Mouse (Mus musculus): ENCODE data around the gene Faim2. TPM values are rescaled to one million over a fixed set of nuclear protein-coding genes. Genes with fewer than 3 reads are reported as not detected.

Faim2 gene
- polyA plus RNA-seq, 1 experiment from 2014 or later, result 7.3 TPM

GRCm38 (mm10) chr15:99484745-99485144, 43.2 kb downstream of the Faim2 start:
- no peak overlapping the region for H3K4me2 ChIP-seq (replicated peaks)

GRCm38 (mm10) chr15:99475814-99476213, 52.2 kb downstream of the Faim2 start:
- Histone ChIP-seq H3K36me3 (peaks cover 1% of the 10 kb centered on the region), H3K9me3 (replicated peaks) (no peaks in the 10 kb centered on the region), H3K27ac (replicated peaks) (no peak overlapping the region), H3K4me3 (replicated peaks) (no peak overlapping the region), H3K4me1 (peaks cover 15% of the 10 kb centered on the region), H3K27me3 (no peaks in the 10 kb centered on the region), H3K4me2 (replicated peaks) (no peak overlapping the region), H3K9ac (no peak overlapping the region)
- 70% methylated on average over 1 of the region's 1 CpGs for WGBS
- no peak for ATAC-seq (ENCODE audit: insufficient number of reproducible peaks, low FRiP score, low TSS enrichment, low read depth)

More at GRCm38 (mm10) chr15:99484745-99485144, 43.2 kb downstream of the Faim2 start:
- Histone ChIP-seq H3K27me3 (no peaks in the 10 kb centered on the region), H3K9me3 (replicated peaks) (no peaks in the 10 kb centered on the region), H3K9ac (no peak overlapping the region), H3K4me3 (replicated peaks) (no peak overlapping the region), H3K4me1 (no peaks in the 10 kb centered on the region), H3K27ac (replicated peaks) (no peak overlapping the region), H3K36me3 (no peaks in the 10 kb centered on the region)
- ATAC-seq (ENCODE audit: insufficient number of reproducible peaks, low FRiP score, low TSS enrichment, low read depth), result no peak
- WGBS, result 66% methylated on average over 6 of the region's 6 CpGs

- Histone ChIP-seq H3K4me1 (peaks cover 15% of the 10 kb centered on the region), H3K4me3 (replicated peaks) (peak within 1 kb of the TSS; percentile 84), H3K9ac (peak within 1 kb of the TSS; percentile 91), H3K27me3 (no peaks in the 10 kb centered on the region), H3K36me3 (peaks cover 13% of the 10 kb centered on the region), H3K9me3 (replicated peaks) (no peaks in the 10 kb centered on the region), H3K27ac (replicated peaks) (peak within 1 kb of the TSS; percentile 96), H3K4me2 (replicated peaks) (peak within 1 kb of the TSS; percentile 74)
- under 1% methylated on average over 26 of the region's 26 CpGs for whole genome bisulfite sequencing
- peak; percentile 84 for ATAC-seq (ENCODE audit: insufficient number of reproducible peaks, low FRiP score, low TSS enrichment, low read depth)
Observed at GRCm38 (mm10) chr15:99474576-99474926, 53.4 kb downstream of the Faim2 start, which contains the start of gene Bcdin3d. Gene Bcdin3d, minus strand, starts transcription at chr15:99474730.

GRCm38 (mm10) chr15:99473801-99474575, 54.0 kb downstream of the Faim2 start:
- Histone ChIP-seq H3K9me3 (replicated peaks) (no peaks in the 10 kb centered on the region), H3K27me3 (no peaks in the 10 kb centered on the region), H3K27ac (replicated peaks) (peak overlapping the region; percentile 96), H3K4me2 (replicated peaks) (peak overlapping the region; percentile 74), H3K4me3 (replicated peaks) (peak overlapping the region; percentile 84), H3K36me3 (peaks cover 13% of the 10 kb centered on the region), H3K4me1 (peaks cover 15% of the 10 kb centered on the region), H3K9ac (peak overlapping the region; percentile 91)
- peak; percentile 78 for ATAC-seq (ENCODE audit: insufficient number of reproducible peaks, low FRiP score, low TSS enrichment, low read depth)
- 4% methylated on average over 38 of the region's 38 CpGs for WGBS

- 87% methylated on average over 7 of the region's 7 CpGs for WGBS
- no peak for ATAC-seq (ENCODE audit: insufficient number of reproducible peaks, low FRiP score, low TSS enrichment, low read depth)
- H3K4me1 ChIP-seq, result peaks cover 15% of the 10 kb centered on the region
- no peak overlapping the region for H3K4me3 ChIP-seq (replicated peaks)
- no peak overlapping the region for H3K9ac ChIP-seq
- H3K36me3 ChIP-seq, result peaks cover 13% of the 10 kb centered on the region
- no peaks in the 10 kb centered on the region for H3K9me3 ChIP-seq (replicated peaks)
- no peak overlapping the region for H3K27ac ChIP-seq (replicated peaks)
- H3K4me2 ChIP-seq (replicated peaks), result no peak overlapping the region
- H3K27me3 ChIP-seq, result no peaks in the 10 kb centered on the region
Observed at GRCm38 (mm10) chr15:99472972-99473371, 55.0 kb downstream of the Faim2 start.

GRCm38 (mm10) chr15:99471677-99472063, 56.3 kb downstream of the Faim2 start:
- H3K27me3 ChIP-seq, result no peaks in the 10 kb centered on the region
- no peak overlapping the region for H3K4me2 ChIP-seq (replicated peaks)
- H3K27ac ChIP-seq (replicated peaks), result no peak overlapping the region
- no peak for ATAC-seq (ENCODE audit: insufficient number of reproducible peaks, low FRiP score, low TSS enrichment, low read depth)
- WGBS, result 77% methylated on average over 14 of the region's 14 CpGs
- H3K4me1 ChIP-seq, result peaks cover 15% of the 10 kb centered on the region
- no peak overlapping the region for H3K4me3 ChIP-seq (replicated peaks)
- H3K9me3 ChIP-seq (replicated peaks), result no peaks in the 10 kb centered on the region
- no peak overlapping the region for H3K9ac ChIP-seq
- H3K36me3 ChIP-seq, result peaks cover 13% of the 10 kb centered on the region

GRCm38 (mm10) chr15:99470971-99471676, 56.8 kb downstream of the Faim2 start:
- H3K9me3 ChIP-seq (replicated peaks), result no peaks in the 10 kb centered on the region
- no peak overlapping the region for H3K9ac ChIP-seq
- WGBS, result 62% methylated on average over 17 of the region's 17 CpGs
- H3K4me3 ChIP-seq (replicated peaks), result no peak overlapping the region
- H3K4me2 ChIP-seq (replicated peaks), result no peak overlapping the region
- H3K36me3 ChIP-seq, result peaks cover 13% of the 10 kb centered on the region
- no peak for ATAC-seq (ENCODE audit: insufficient number of reproducible peaks, low FRiP score, low TSS enrichment, low read depth)
- no peaks in the 10 kb centered on the region for H3K27me3 ChIP-seq
- no peak overlapping the region for H3K27ac ChIP-seq (replicated peaks)
- peaks cover 15% of the 10 kb centered on the region for H3K4me1 ChIP-seq

- H3K36me3 ChIP-seq, result peaks cover 13% of the 10 kb centered on the region
- no peak overlapping the region for H3K9ac ChIP-seq
- H3K4me3 ChIP-seq (replicated peaks), result no peak overlapping the region
- no peaks in the 10 kb centered on the region for H3K27me3 ChIP-seq
- 88% methylated on average over 31 of the region's 31 CpGs for WGBS
- ATAC-seq (ENCODE audit: insufficient number of reproducible peaks, low FRiP score, low TSS enrichment, low read depth), result no peak
- peaks cover 15% of the 10 kb centered on the region for H3K4me1 ChIP-seq
- no peaks in the 10 kb centered on the region for H3K9me3 ChIP-seq (replicated peaks)
- H3K4me2 ChIP-seq (replicated peaks), result no peak overlapping the region
- H3K27ac ChIP-seq (replicated peaks), result no peak overlapping the region
Observed at GRCm38 (mm10) chr15:99470224-99470761, 57.7 kb downstream of the Faim2 start.

GRCm38 (mm10) chr15:99469736-99470135, 58.2 kb downstream of the Faim2 start:
- 85% methylated on average over 4 of the region's 4 CpGs for WGBS
- H3K4me2 ChIP-seq (replicated peaks), result no peak overlapping the region

GRCm38 (mm10) chr15:99469067-99469466, 58.9 kb downstream of the Faim2 start:
- ATAC-seq (ENCODE audit: insufficient number of reproducible peaks, low FRiP score, low TSS enrichment, low read depth), result no peak
- H3K4me3 ChIP-seq (replicated peaks), result no peak overlapping the region
- peaks cover 13% of the 10 kb centered on the region for H3K36me3 ChIP-seq
- H3K27me3 ChIP-seq, result no peaks in the 10 kb centered on the region
- no peak overlapping the region for H3K9ac ChIP-seq
- H3K4me1 ChIP-seq, result peaks cover 10% of the 10 kb centered on the region
- H3K27ac ChIP-seq (replicated peaks), result no peak overlapping the region
- 43% methylated on average over 3 of the region's 3 CpGs for WGBS
- no peak overlapping the region for H3K4me2 ChIP-seq (replicated peaks)
- H3K9me3 ChIP-seq (replicated peaks), result no peaks in the 10 kb centered on the region

More at GRCm38 (mm10) chr15:99469736-99470135, 58.2 kb downstream of the Faim2 start:
- H3K9ac ChIP-seq, result no peak overlapping the region
- H3K36me3 ChIP-seq, result peaks cover 13% of the 10 kb centered on the region
- no peak for ATAC-seq (ENCODE audit: insufficient number of reproducible peaks, low FRiP score, low TSS enrichment, low read depth)
- H3K27ac ChIP-seq (replicated peaks), result no peak overlapping the region
- no peaks in the 10 kb centered on the region for H3K9me3 ChIP-seq (replicated peaks)
- H3K4me3 ChIP-seq (replicated peaks), result no peak overlapping the region
- H3K4me1 ChIP-seq, result peaks cover 12% of the 10 kb centered on the region
- H3K27me3 ChIP-seq, result no peaks in the 10 kb centered on the region

- WGBS, result 52% methylated on average over 13 of the region's 13 CpGs
- Histone ChIP-seq H3K27me3 (no peaks in the 10 kb centered on the region), H3K27ac (replicated peaks) (peak overlapping the region; percentile 66; the same call in 1 of the 2 replicates), H3K9ac (no peak overlapping the region), H3K4me1 (peaks cover 9% of the 10 kb centered on the region), H3K9me3 (replicated peaks) (no peaks in the 10 kb centered on the region), H3K4me3 (replicated peaks) (no peak overlapping the region), H3K36me3 (0 out of 2 replicates have a peak, but pooled peaks cover 3% of the 10 kb centered on the region), H3K4me2 (replicated peaks) (0 out of 2 replicates have a peak overlapping the region, but pooled peaks have one; percentile 19)
- no peak for ATAC-seq (ENCODE audit: insufficient number of reproducible peaks, low FRiP score, low TSS enrichment, low read depth)
Observed at GRCm38 (mm10) chr15:99463194-99463593, 64.8 kb downstream of the Faim2 start.
